Mouse (Mus musculus): ENCODE results near the gene Gtf3a.

DNA sequence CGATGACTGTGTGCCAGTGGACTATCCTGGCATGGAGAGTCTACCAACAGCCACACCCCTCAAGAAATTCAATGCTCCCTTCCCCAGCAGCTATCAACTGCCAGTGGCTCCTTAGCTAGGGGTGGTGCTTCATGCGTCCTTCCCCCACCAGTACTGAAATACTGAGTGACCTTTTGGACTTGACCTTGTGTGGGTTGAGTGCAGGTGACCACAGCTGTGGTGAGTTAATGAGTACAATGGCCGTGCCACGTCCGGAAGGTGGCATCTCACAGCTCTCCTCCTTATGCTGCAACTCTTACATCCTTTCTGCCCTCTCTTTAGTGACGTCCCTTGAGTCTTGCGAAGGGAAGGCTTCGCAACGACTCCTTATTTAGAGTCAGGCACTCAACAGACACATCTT lies 24.9 kb downstream of the Gtf3a start:
- no peak for TF ChIP-seq CTCF (conservative IDR thresholded peaks at IDR 0.05; ENCODE audit: low read length)
- no peak for TF ChIP-seq POU5F1 (IDR thresholded peaks at IDR 0.05; ENCODE audit: borderline replicate concordance, low read length)

Measured in E14TG2a.4 (cell line).